Mouse (Mus musculus): ENCODE results near the gene Vdac1.
A peak's percentile ranks its signal among the peaks of the same experiment; 100 is the strongest.

DNA sequence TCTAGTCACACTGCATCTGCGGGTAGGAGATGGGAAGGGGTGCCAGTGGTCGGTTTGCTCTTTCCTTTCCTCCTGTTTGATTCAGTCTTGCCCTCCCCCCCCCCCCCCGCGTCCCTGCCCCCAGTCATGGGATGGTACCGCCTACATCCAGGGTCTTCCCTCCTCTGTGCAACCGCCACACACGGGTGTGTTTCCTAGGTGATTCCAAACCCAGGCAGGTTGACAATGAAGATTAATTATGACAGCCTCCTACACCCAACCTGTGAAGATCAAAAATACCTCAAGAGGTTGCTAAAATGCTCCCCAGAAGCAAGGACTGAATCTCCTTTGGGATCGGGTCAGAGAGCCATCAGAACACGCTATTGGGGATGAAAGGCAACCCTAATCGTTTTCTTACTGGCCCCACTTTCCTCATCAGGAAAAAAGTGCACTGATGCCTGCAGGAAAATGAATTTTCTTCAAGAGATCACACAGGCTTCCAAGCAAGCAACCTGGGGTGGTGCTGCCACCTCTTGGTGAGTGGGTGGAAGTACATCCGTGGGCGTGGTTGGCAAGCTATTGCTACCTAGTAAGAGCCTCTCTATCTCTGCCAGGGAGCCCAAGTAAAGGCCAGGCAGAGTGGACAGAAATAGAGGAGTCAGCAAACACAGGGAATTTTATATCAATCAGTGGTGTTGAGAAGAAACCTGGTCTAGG lies 14.6 kb upstream of the Vdac1 start:
- peak; percentile 98 for TF ChIP-seq CTCF (IDR thresholded peaks at IDR 0.05; ENCODE audit: low read depth)
- no peak for TF ChIP-seq EP300 (IDR thresholded peaks at IDR 0.05; ENCODE audit: low read depth)

Measured in liver, embryonic 14.5 days (tissue).